Mouse (Mus musculus) embryonic fibroblast, embryonic 13.5 days (primary cell): ENCODE data around the gene Elane.

ENCODE experiments used
- CTCF ChIP-seq: IDR thresholded peaks from 2 replicates; pipeline ENCODE4 v1.5.1; 2011; ENCODE audit warnings: mild to moderate bottlenecking, control low read depth, low read length, moderate library complexity, borderline replicate concordance; ENCODE audit not compliant: insufficient read depth
- POLR2A ChIP-seq: IDR thresholded peaks from 2 replicates; pipeline ENCODE4 v1.6.1; 2011; ENCODE audit warnings: low read depth, mild to moderate bottlenecking, control low read depth, low read length, moderate library complexity

DNA sequence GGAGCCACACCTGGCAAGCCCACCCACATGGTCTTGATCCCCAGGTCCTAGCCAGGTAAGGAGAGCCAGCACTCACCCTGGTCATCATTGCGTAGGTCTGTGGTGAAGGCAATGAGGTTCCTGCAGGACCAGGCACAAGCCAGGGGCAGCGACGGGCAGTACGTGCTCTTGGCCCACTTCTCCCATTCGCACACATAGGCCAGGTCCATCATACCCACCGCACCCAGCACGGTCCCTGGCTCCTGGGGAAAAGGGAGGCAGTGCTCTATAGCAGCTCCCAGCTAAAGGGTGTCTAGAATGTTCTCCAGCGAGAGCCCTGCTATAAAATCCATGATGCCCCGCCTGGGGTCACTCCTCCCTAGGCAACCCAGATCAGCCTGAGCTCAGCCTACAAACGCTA lies 21.4 kb downstream of the Elane start:
- TF ChIP-seq POLR2A (no peak), CTCF (no peak)
